Mouse (Mus musculus) intestine, embryonic 14.5 days (tissue): ENCODE data around the gene Il12b. TPM values are rescaled to one million over a fixed set of nuclear protein-coding genes. Genes with fewer than 3 reads are reported as not detected.

Experiments
- ATAC-seq: fragments of 200-750 bp; cut with Nextera tagmentation; replicated peaks from 2 replicates; pipeline ENCODE4 v1.8.0; 2017; ENCODE audit warnings: low read depth, moderate number of reproducible peaks, moderate TSS enrichment, moderate library complexity; ENCODE audit not compliant: low FRiP score, low TSS enrichment
- DNase-seq: peaks from one replicate; pipeline ENCODE4 v3.0.0-alpha.2; 2018; ENCODE audit warnings: low spot score
- H3K27ac ChIP-seq: fragments of 300-500 bp; sonication (generic); 2 replicates; pipeline ENCODE4 v1.5.1; 2014; ENCODE audit warnings: low read depth, mild to moderate bottlenecking, control low read depth
- H3K27me3 ChIP-seq: fragments of 300-500 bp; sonication (generic); replicated peaks from 2 replicates; pipeline ENCODE4 v1.6.1; 2014; ENCODE audit warnings: low read length, control low read depth; ENCODE audit not compliant: control insufficient read depth, insufficient read depth
- H3K36me3 ChIP-seq: fragments of 300-500 bp; sonication (generic); 2 replicates; pipeline ENCODE4 v1.6.1; 2014; ENCODE audit warnings: low read length, control low read depth; ENCODE audit not compliant: control insufficient read depth, insufficient read depth
- H3K4me1 ChIP-seq: fragments of 300-500 bp; sonication (generic); replicated peaks from 2 replicates; pipeline ENCODE4 v1.6.1; 2014; ENCODE audit warnings: low read length, control low read depth, mixed read lengths; ENCODE audit not compliant: control insufficient read depth, insufficient read depth
- H3K4me2 ChIP-seq: fragments of 300-500 bp; sonication (generic); 2 replicates; pipeline ENCODE4 v1.6.1; 2014; ENCODE audit warnings: low read length
- H3K4me3 ChIP-seq: fragments of 300-500 bp; sonication (generic); 2 replicates; pipeline ENCODE4 v1.5.1; 2014; ENCODE audit warnings: low read depth, low read length, control low read depth, mixed read lengths
- H3K9ac ChIP-seq: fragments of 300-500 bp; sonication (generic); 2 replicates; pipeline ENCODE4 v1.6.1; 2014; ENCODE audit warnings: mild to moderate bottlenecking, low read length
- H3K9me3 ChIP-seq: fragments of 300-500 bp; sonication (generic); 2 replicates; pipeline ENCODE4 v1.6.1; 2016; ENCODE audit warnings: low read length, control low read depth; ENCODE audit not compliant: control insufficient read depth
- WGBS: fragments of 180-500 bp; shearing (Covaris S2); extraction: QIAGEN DNeasy Blood & Tissue Kit; methylation state at CpG from one replicate; pipeline ENCODE4 v1.1.7; 2014; 5-methylcytosine and 5-hydroxymethylcytosine counted together
- polyA plus RNA-seq: library from polyadenylated mRNA; unstranded; fragments of >200 nt; fragmentation: Nextera tagmentation; extraction: Ambion mirVana; gene quantifications from 2 replicates; pipeline ENCODE4 v1.2.1, GENCODE M21; 2014

The Il12b gene
- polyA plus RNA-seq, 1 experiment from 2014 or later, result not detected

DNA sequence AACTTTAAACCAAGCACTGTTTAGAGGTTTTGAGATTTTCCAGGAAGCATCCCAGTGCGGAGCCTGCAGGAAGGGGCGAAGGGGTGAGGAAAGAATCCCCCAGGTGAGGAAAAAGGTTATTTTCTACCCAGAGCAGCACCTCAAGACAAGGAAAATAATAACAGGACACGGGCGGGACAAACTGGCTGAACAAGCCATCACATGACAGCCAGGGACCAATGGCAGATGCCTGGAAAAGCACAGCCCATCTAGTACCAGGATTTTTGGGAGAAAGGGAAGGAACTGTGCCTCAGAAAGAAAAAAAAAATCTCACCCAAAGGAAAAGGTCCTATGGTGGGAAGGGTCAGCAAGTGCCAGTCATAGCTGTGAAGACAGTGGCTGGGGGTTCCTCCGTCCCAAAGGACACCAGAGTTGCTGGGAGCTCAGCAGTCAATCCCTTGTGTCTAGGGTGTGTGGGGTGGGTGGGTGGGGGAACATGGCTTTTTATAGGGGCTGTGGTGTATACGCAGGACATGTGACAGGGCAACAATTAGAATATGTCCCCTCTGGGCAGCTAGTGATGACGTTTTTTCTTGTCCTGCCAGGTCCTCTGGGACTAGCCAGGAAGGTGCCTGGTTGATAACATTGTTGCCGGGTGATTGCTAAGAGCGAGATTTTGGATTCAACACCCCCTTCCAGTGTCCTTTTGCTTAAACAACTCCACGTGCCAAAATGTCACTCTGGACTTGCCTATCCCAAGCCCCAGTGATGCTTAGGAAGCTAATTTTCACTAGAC, 22.7 kb downstream of the Il12b start:
- H3K9ac ChIP-seq, result no peak overlapping the region
- ATAC-seq, result no peak
- H3K36me3 ChIP-seq, result no peaks in the 10 kb centered on the region
- WGBS, result 63% methylated on average over 10 of the region's 10 CpGs
- H3K4me3 ChIP-seq, result no peak overlapping the region
- H3K27ac ChIP-seq, result no peak overlapping the region
- H3K4me2 ChIP-seq, result no peak overlapping the region
- H3K9me3 ChIP-seq, result no peaks in the 10 kb centered on the region
- no peak for DNase-seq
- no peaks in the 10 kb centered on the region for H3K27me3 ChIP-seq
- no peaks in the 10 kb centered on the region for H3K4me1 ChIP-seq

DNA sequence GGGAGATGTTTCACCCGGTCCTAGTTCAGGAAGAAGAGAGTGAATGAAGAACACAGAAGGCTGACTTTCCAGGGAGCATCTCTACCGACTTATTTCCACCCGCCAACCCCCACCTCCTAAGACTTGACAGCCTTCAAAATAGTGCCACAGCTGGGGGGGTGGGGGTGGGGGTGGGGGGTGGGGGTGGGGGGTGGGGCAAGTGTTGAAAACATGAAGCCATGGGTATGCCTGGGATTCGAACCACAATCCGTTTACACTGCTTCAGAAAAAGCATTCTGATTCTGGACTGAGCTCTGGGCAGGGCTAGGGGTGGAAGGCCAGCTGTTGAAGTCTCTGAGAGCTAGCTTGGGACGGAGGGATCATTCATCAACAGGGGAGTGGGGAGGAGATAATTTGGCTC, 23.4 kb downstream of the Il12b start:
- DNase-seq (no peak), ATAC-seq (no peak)
- 39% methylated on average over 6 of the region's 6 CpGs for WGBS

DNA sequence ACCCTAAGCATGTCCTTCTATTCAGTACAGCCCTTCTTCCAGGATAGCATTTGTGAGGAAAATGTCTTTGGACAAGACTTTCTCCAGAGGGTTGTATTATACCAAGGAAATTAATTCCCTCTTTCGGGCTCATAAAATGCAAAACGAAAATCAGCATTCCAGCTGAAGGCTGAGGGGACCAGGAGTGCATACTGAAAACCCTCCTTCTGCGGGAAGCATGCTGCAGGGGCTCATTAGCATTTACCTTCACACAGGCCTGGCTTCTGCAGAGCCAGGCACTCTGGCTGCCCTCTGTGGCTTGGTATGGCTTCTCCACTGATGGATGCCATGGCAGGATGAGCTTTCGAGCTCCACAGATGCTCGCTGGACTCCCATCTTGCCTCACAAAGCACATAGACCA, 24.1 kb downstream of the Il12b start:
- Histone ChIP-seq H3K4me2 (no peak overlapping the region), H3K36me3 (no peaks in the 10 kb centered on the region), H3K27ac (no peak overlapping the region), H3K4me1 (no peaks in the 10 kb centered on the region), H3K4me3 (no peak overlapping the region), H3K9me3 (no peaks in the 10 kb centered on the region), H3K27me3 (no peaks in the 10 kb centered on the region), H3K9ac (no peak overlapping the region)
- 60% methylated on average over 5 of the region's 5 CpGs for WGBS
- ATAC-seq (no peak), DNase-seq (no peak)

More for the DNA sequence above, 23.4 kb downstream of the Il12b start:
- H3K27me3 ChIP-seq, result no peaks in the 10 kb centered on the region
- no peak overlapping the region for H3K4me2 ChIP-seq
- no peak overlapping the region for H3K27ac ChIP-seq
- no peaks in the 10 kb centered on the region for H3K9me3 ChIP-seq
- no peak overlapping the region for H3K4me3 ChIP-seq
- no peak overlapping the region for H3K9ac ChIP-seq
- no peaks in the 10 kb centered on the region for H3K4me1 ChIP-seq
- H3K36me3 ChIP-seq, result no peaks in the 10 kb centered on the region

DNA sequence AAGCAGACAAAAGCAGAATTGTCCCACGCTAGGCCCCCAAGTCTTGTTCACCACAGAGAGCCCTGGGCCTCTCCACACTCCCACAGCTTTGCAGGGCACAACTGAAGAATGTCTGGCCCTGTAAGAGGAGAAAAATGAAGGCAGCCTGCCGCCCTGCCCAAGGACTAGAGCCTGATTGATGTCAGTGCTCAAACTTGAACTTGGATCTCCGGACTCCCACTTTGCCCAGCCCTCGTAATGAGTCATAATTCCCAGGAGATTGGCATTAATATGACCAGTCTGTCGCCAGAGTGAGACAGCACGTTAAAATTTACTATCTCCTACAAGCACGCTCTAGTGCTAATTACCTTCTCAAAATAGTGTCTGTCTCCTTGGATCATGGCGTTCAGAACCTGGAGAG, 25.1 kb downstream of the Il12b start:
- ATAC-seq (no peak), DNase-seq (no peak)
- no peak overlapping the region for H3K4me3 ChIP-seq

DNA sequence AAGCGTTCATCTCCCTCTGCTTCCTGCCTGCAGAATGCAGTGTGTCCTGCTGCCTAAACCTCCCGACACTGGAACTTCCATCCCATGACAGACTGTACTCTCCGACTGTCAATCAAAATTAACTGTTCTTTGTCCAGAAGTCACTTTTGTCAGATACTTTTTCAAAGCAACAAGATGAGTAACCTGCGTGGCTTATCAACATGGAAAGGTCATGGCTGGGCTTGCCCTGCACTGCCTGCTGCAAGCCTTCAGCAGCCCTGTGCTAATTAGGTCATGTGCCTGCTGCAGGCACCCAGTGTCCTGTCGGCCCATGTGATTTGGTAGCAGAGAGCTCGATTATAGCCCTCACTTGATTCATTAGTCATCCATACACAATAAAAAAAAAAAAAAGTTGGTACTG, 25.8 kb downstream of the Il12b start:
- no peaks in the 10 kb centered on the region for H3K9me3 ChIP-seq
- ATAC-seq (no peak), DNase-seq (no peak)
- H3K4me2 ChIP-seq, result no peak overlapping the region
- no peaks in the 10 kb centered on the region for H3K4me1 ChIP-seq
- no peak overlapping the region for H3K27ac ChIP-seq
- H3K9ac ChIP-seq, result no peak overlapping the region
- H3K36me3 ChIP-seq, result no peaks in the 10 kb centered on the region
- WGBS, result 68% methylated on average over 6 of the region's 6 CpGs
- H3K27me3 ChIP-seq, result no peaks in the 10 kb centered on the region
- H3K4me3 ChIP-seq, result no peak overlapping the region

More for the DNA sequence above, 25.1 kb downstream of the Il12b start:
- Histone ChIP-seq H3K4me1 (no peaks in the 10 kb centered on the region), H3K27ac (no peak overlapping the region), H3K9me3 (no peaks in the 10 kb centered on the region), H3K9ac (no peak overlapping the region), H3K27me3 (no peaks in the 10 kb centered on the region), H3K36me3 (no peaks in the 10 kb centered on the region), H3K4me2 (no peak overlapping the region)
- WGBS, result 64% methylated on average over 8 of the region's 8 CpGs

DNA sequence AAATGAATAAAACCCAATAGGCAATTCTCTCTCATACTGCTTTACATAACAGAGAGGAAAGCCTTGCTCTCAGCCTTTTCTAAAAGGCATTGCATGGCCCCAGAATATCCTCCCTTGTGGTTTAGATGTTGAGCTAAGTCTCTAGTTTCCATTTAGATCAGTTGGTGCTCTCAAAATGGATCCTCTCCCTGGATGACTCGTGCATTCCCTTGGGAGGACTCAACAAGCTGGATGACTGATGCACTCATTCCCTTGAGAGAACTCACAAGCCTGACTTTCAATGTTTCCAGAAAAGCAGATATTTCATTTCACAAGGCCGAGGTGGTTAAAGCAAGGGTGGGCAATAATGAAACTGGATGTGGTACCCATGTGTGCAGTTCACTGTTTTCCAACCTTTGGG, 28.1 kb downstream of the Il12b start:
- no peaks in the 10 kb centered on the region for H3K9me3 ChIP-seq
- no peaks in the 10 kb centered on the region for H3K27me3 ChIP-seq
- no peak overlapping the region for H3K27ac ChIP-seq
- no peaks in the 10 kb centered on the region for H3K4me1 ChIP-seq
- DNase-seq (no peak), ATAC-seq (no peak)
- WGBS, result 74% methylated on average over 2 of the region's 2 CpGs
- no peak overlapping the region for H3K4me3 ChIP-seq
- H3K9ac ChIP-seq, result no peak overlapping the region
- H3K36me3 ChIP-seq, result no peaks in the 10 kb centered on the region
- H3K4me2 ChIP-seq, result no peak overlapping the region

DNA sequence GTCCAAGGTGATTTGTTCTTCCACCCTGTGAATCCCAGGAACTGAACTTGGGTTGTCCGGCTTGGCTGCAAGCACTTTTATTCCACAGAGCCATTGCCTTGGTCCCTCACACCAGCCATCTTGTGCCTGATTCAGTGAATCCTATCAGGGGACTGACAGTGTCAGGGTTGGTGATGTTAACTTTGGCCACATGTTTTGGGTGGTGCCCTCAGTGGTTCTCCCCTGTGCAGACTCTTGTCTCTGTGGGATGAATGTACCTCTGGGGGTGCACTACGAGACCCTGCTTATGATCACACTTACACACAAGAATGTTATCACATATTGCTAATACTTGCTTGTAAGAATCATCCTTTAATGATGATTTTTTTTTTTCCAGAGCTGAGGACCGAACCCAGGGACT, 30.2 kb downstream of the Il12b start:
- H3K9ac ChIP-seq, result no peak overlapping the region
- H3K36me3 ChIP-seq, result no peaks in the 10 kb centered on the region
- DNase-seq, result no peak
- H3K9me3 ChIP-seq, result no peaks in the 10 kb centered on the region
- no peaks in the 10 kb centered on the region for H3K27me3 ChIP-seq
- WGBS, result 83% methylated on average over 3 of the region's 3 CpGs
- H3K27ac ChIP-seq, result no peak overlapping the region
- ATAC-seq, result no peak
- H3K4me1 ChIP-seq, result no peaks in the 10 kb centered on the region
- H3K4me3 ChIP-seq, result no peak overlapping the region
- no peak overlapping the region for H3K4me2 ChIP-seq

DNA sequence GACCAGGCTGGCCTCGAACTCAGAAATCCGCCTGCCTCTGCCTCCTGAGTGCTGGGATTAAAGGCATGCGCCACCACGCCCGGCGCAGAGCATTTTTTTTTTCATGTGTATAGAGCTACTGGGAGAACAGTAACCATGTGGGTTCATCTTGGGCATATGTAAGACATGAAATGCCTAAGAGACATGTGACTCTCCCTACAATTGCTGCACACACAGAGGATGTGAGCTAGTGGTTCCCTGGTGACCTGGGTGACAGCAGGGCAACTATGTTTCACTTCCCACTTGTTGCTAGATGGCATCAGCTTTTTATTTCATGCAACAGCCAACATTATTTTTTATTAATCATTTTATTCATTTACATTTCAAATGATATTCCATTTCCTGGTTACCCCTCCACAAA, 37.9 kb downstream of the Il12b start:
- Histone ChIP-seq H3K4me1 (no peaks in the 10 kb centered on the region), H3K36me3 (no peaks in the 10 kb centered on the region), H3K27ac (no peak overlapping the region), H3K27me3 (no peaks in the 10 kb centered on the region), H3K4me3 (no peak overlapping the region), H3K9me3 (no peaks in the 10 kb centered on the region), H3K9ac (no peak overlapping the region), H3K4me2 (no peak overlapping the region)
- WGBS, result 90% methylated on average over 6 of the region's 6 CpGs
- no peak for DNase-seq
- no peak for ATAC-seq

DNA sequence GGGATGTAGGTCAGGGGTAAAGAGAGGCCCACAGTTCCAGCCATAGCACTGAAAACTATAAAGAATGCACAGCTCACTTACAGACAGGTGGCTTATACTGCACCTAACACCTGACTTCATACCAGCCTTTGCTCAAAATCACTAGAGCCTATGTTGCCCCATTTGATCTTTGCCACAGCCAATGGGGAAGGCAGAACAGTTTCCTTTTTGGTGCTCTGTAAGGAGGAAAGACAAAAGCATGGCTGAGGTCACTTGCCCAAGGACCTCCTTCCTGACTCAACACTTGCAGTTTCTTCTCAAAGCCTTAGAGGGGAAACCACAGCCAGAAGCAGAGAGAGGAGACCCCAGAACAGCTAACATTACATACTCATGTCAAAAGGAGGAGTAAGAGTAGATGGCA, 51.2 kb downstream of the Il12b start:
- Histone ChIP-seq H3K27me3 (no peaks in the 10 kb centered on the region), H3K9me3 (no peaks in the 10 kb centered on the region), H3K27ac (no peak overlapping the region), H3K4me1 (no peaks in the 10 kb centered on the region), H3K4me2 (no peak overlapping the region), H3K9ac (no peak overlapping the region), H3K4me3 (no peak overlapping the region), H3K36me3 (peaks cover 9% of the 10 kb centered on the region)
- no peak for DNase-seq
- no peak for ATAC-seq
